Mouse (Mus musculus) CH12.LX (cell line): ENCODE results near the gene Kcnh2.

Experiments
- BHLHE40 ChIP-seq: IDR thresholded peaks from 2 replicates; pipeline ENCODE4 v1.6.1; 2011; ENCODE audit warnings: mild to moderate bottlenecking, low read depth, low read length, improper control_type of control experiment
- CHD1 ChIP-seq: IDR thresholded peaks from 2 replicates; pipeline ENCODE4 v1.6.1; 2012; ENCODE audit warnings: low read depth, low read length, improper control_type of control experiment, inconsistent platforms
- CTCF ChIP-seq, 2 experiments: IDR thresholded peaks in 1 of 2; conservative IDR thresholded peaks in 1 of 2; 2 replicates each; pipeline ENCODE4 v1.5.1; 2011 to 2012; ENCODE audit warnings: low read depth in 2 of 2, low read length in 2 of 2, improper control_type of control experiment in 1 of 2, inconsistent platforms in 1 of 2, mild to moderate bottlenecking in 1 of 2, moderate library complexity in 1 of 2
- EP300 ChIP-seq: IDR thresholded peaks from 2 replicates; pipeline ENCODE4 v1.6.1; 2011; ENCODE audit warnings: low read length, improper control_type of control experiment
- ETS1 ChIP-seq: conservative IDR thresholded peaks from 2 replicates; pipeline ENCODE4 v1.6.1; 2012; ENCODE audit warnings: low read depth, mild to moderate bottlenecking, inconsistent platforms, low read length, improper control_type of control experiment, moderate library complexity
- MAFK ChIP-seq: IDR thresholded peaks from 2 replicates; pipeline ENCODE4 v1.6.1; 2011; ENCODE audit warnings: low read length, improper control_type of control experiment; ENCODE audit not compliant: insufficient replicate concordance
- PAX5 ChIP-seq: IDR thresholded peaks from 2 replicates; pipeline ENCODE4 v1.6.1; 2012; ENCODE audit warnings: low read length, inconsistent platforms, mixed read lengths
- POLR2A ChIP-seq: IDR thresholded peaks from 2 replicates; pipeline ENCODE4 v1.6.1; 2011; ENCODE audit warnings: low read depth, mild to moderate bottlenecking, improper control_type of control experiment, low read length
- POLR2AphosphoS2 ChIP-seq: IDR thresholded peaks from 2 replicates; pipeline ENCODE4 v1.6.1; 2011; ENCODE audit warnings: low read depth, low read length, improper control_type of control experiment
- ZNF384 ChIP-seq: IDR thresholded peaks from 2 replicates; pipeline ENCODE4 v1.6.1; 2012; ENCODE audit warnings: low read depth, low read length, improper control_type of control experiment, inconsistent platforms

DNA sequence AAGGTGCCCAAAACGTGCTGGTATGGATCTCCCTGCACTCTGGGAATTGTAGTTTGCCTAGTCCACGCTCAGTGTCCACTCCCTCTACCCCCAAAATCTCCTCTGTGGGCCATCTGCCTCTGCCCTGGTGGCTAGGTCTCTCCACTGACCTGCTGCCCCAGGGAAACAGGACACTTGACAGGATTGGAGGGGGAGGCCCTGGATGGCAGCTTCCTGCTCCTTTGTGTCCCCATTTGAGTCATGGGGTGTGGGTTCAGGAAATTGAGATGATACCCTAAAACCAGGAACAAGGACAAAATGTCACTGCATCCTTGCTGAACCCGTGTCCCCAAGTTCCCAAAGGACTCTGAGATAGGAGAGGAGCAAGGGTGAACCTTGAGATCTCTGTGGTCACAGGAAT lies 12.7 kb upstream of the Kcnh2 start:
- TF ChIP-seq CTCF (conservative IDR thresholded peaks at IDR 0.05 in 1 of 2, IDR thresholded peaks at IDR 0.05 in 1 of 2; ENCODE audit: low read depth in 2 of 2, low read length in 2 of 2) (no peak), PAX5 (no peak), CHD1 (no peak), BHLHE40 (no peak), ZNF384 (no peak), POLR2A (no peak), ETS1 (no peak), MAFK (no peak), EP300 (no peak), POLR2AphosphoS2 (no peak)
